Mouse (Mus musculus) embryonic fibroblast, embryonic 13.5 days (primary cell): ENCODE measurements at regions not wholly inside any gene's neighbourhood (a gene's known extent, or its start where the extent isn't known, plus 50 kb on each side); places are given as distances from the start of the nearest gene placed in this dataset.

ENCODE experiments used
- CTCF ChIP-seq: IDR thresholded peaks from 2 replicates; pipeline ENCODE4 v1.5.1; 2011; ENCODE audit warnings: mild to moderate bottlenecking, control low read depth, low read length, moderate library complexity, borderline replicate concordance; ENCODE audit not compliant: insufficient read depth
- POLR2A ChIP-seq: IDR thresholded peaks from 2 replicates; pipeline ENCODE4 v1.6.1; 2011; ENCODE audit warnings: low read depth, mild to moderate bottlenecking, control low read depth, low read length, moderate library complexity

- TF ChIP-seq POLR2A (no peak), CTCF (no peak)
Observed at GRCm38 (mm10) chr11:20475629-20476028, 67.4 kb upstream of the Sertad2 start.
